Mouse (Mus musculus): ENCODE results near the gene Clmn.

- TF ChIP-seq CTCF (IDR thresholded peaks at IDR 0.05) (no peak), EP300 (IDR thresholded peaks at IDR 0.05; ENCODE audit: insufficient read depth, low read depth, low read length) (no peak), POLR2A (IDR thresholded peaks at IDR 0.05; ENCODE audit: insufficient read depth, low read depth, low read length) (no peak)
These were observed 28.6 kb downstream of the Clmn start for GRCm38 (mm10) chr12:104836230-104836629.

All from heart, adult 2 months (tissue).